Mouse (Mus musculus): ENCODE data around the gene Zcchc2. TPM values are rescaled to one million over a fixed set of nuclear protein-coding genes. Genes with fewer than 3 reads are reported as not detected.

Zcchc2 gene
- polyA plus RNA-seq, 1 experiment from 2014 or later: 1.9 TPM

- no peak overlapping the region for H3K27ac ChIP-seq (replicated peaks; ENCODE audit: low read depth, low read length)
- no peak for ATAC-seq (replicated peaks; ENCODE audit: insufficient number of reproducible peaks, low FRiP score, low TSS enrichment, low read depth)
- H3K9ac ChIP-seq (replicated peaks; ENCODE audit: low read length): no peak overlapping the region
- no peak overlapping the region for H3K4me2 ChIP-seq (ENCODE audit: low read depth, low read length)
- H3K4me3 ChIP-seq (ENCODE audit: low read depth, low read length): no peak overlapping the region
- no peak for DNase-seq (ENCODE audit: low spot score)
- H3K36me3 ChIP-seq (replicated peaks; ENCODE audit: control insufficient read depth, insufficient read depth, low read depth, low read length): no peaks in the 10 kb centered on the region; the same call in 1 of the 2 replicates
- H3K9me3 ChIP-seq (replicated peaks; ENCODE audit: control insufficient read depth, low read length): no peaks in the 10 kb centered on the region
- H3K27me3 ChIP-seq (ENCODE audit: control insufficient read depth, insufficient read depth, low read length): no peaks in the 10 kb centered on the region
- 87% methylated on average over 2 of the region's 2 CpGs for WGBS
- no peaks in the 10 kb centered on the region for H3K4me1 ChIP-seq (ENCODE audit: control insufficient read depth, insufficient read depth, low read length)
Observed at GRCm38 (mm10) chr1:106013759-106014158, 23.6 kb downstream of the Zcchc2 start.

DNA sequence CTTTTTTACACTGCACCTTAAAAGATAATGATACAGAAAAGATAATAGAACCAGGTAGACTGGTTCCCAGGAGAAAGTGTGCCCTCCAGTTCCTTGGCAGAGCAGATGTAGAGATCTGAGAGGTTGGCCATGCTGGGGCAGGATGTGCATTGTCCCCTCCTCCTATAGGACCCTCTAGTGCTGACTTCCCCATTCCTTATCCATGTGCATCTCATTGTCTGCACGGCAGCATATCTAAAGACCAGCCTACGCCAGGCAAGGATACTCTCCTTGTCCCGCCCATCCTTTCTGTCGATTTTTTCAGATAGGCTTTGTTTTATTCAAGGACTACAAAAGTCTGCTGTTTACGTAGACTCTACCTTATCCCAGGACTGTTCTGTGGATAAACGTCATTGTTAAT, 26.1 kb downstream of the Zcchc2 start:
- no peak overlapping the region for H3K9ac ChIP-seq (replicated peaks; ENCODE audit: low read length)

GRCm38 (mm10) chr1:106019854-106020253, 29.6 kb downstream of the Zcchc2 start:
- H3K36me3 ChIP-seq (replicated peaks; ENCODE audit: control insufficient read depth, insufficient read depth, low read depth, low read length): no peaks in the 10 kb centered on the region; the same call in none of the 2 replicates
- DNase-seq (ENCODE audit: low spot score) (no peak), ATAC-seq (replicated peaks; ENCODE audit: insufficient number of reproducible peaks, low FRiP score, low TSS enrichment, low read depth) (no peak)
- no peaks in the 10 kb centered on the region for H3K27me3 ChIP-seq (ENCODE audit: control insufficient read depth, insufficient read depth, low read length)
- 75% methylated on average over 6 of the region's 6 CpGs for WGBS
- H3K4me2 ChIP-seq (ENCODE audit: low read depth, low read length): no peak overlapping the region
- H3K9ac ChIP-seq (replicated peaks; ENCODE audit: low read length): no peak overlapping the region
- H3K4me1 ChIP-seq (ENCODE audit: control insufficient read depth, insufficient read depth, low read length): no peaks in the 10 kb centered on the region
- H3K9me3 ChIP-seq (replicated peaks; ENCODE audit: control insufficient read depth, low read length): no peaks in the 10 kb centered on the region
- H3K4me3 ChIP-seq (ENCODE audit: low read depth, low read length): no peak overlapping the region
- no peak overlapping the region for H3K27ac ChIP-seq (replicated peaks; ENCODE audit: low read depth, low read length)

More for the DNA sequence above, 26.1 kb downstream of the Zcchc2 start:
- Histone ChIP-seq H3K4me2 (ENCODE audit: low read depth, low read length) (no peak overlapping the region), H3K27ac (replicated peaks; ENCODE audit: low read depth, low read length) (no peak overlapping the region), H3K4me1 (ENCODE audit: control insufficient read depth, insufficient read depth, low read length) (no peaks in the 10 kb centered on the region), H3K36me3 (replicated peaks; ENCODE audit: control insufficient read depth, insufficient read depth, low read depth, low read length) (no peaks in the 10 kb centered on the region; the same call in 1 of the 2 replicates), H3K4me3 (ENCODE audit: low read depth, low read length) (no peak overlapping the region), H3K9me3 (replicated peaks; ENCODE audit: control insufficient read depth, low read length) (no peaks in the 10 kb centered on the region), H3K27me3 (ENCODE audit: control insufficient read depth, insufficient read depth, low read length) (no peaks in the 10 kb centered on the region)
- ATAC-seq (replicated peaks; ENCODE audit: insufficient number of reproducible peaks, low FRiP score, low TSS enrichment, low read depth) (no peak), DNase-seq (ENCODE audit: low spot score) (no peak)
- 92% methylated on average over 6 of the region's 6 CpGs for WGBS

GRCm38 (mm10) chr1:106022998-106023397, 32.8 kb downstream of the Zcchc2 start:
- no peak overlapping the region for H3K9ac ChIP-seq (replicated peaks; ENCODE audit: low read length)
- H3K9me3 ChIP-seq (replicated peaks; ENCODE audit: control insufficient read depth, low read length): no peaks in the 10 kb centered on the region
- no peak overlapping the region for H3K4me2 ChIP-seq (ENCODE audit: low read depth, low read length)
- DNase-seq (ENCODE audit: low spot score) (no peak), ATAC-seq (replicated peaks; ENCODE audit: insufficient number of reproducible peaks, low FRiP score, low TSS enrichment, low read depth) (no peak)
- no peaks in the 10 kb centered on the region for H3K27me3 ChIP-seq (ENCODE audit: control insufficient read depth, insufficient read depth, low read length)
- no peak overlapping the region for H3K27ac ChIP-seq (replicated peaks; ENCODE audit: low read depth, low read length)
- no peaks in the 10 kb centered on the region for H3K4me1 ChIP-seq (ENCODE audit: control insufficient read depth, insufficient read depth, low read length)
- H3K36me3 ChIP-seq (replicated peaks; ENCODE audit: control insufficient read depth, insufficient read depth, low read depth, low read length): no peaks in the 10 kb centered on the region; the same call in 1 of the 2 replicates
- H3K4me3 ChIP-seq (ENCODE audit: low read depth, low read length): no peak overlapping the region
- WGBS: 84% methylated on average over 1 of the region's 1 CpGs

DNA sequence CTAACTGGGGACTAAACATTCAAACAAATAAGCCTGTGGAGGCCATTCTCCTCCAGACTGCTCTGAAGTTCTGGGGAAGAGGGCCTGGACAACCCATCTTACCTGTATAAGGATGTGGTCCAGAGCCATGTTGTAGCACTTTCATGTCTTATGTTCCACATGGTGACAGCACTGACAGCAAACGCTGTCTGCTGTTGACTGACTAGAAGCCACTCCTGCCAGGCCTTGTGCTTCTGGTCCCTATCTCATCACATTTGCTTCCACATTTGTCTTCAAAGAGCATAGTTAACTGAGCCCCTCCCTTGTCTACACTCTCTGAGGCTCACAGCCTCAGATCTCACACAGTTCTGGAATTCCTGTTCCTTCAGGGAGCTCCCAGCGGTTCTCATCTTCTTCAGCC, 34.0 kb downstream of the Zcchc2 start:
- Histone ChIP-seq H3K36me3 (replicated peaks; ENCODE audit: control insufficient read depth, insufficient read depth, low read depth, low read length) (no peaks in the 10 kb centered on the region; the same call in 1 of the 2 replicates), H3K9me3 (replicated peaks; ENCODE audit: control insufficient read depth, low read length) (no peaks in the 10 kb centered on the region), H3K9ac (replicated peaks; ENCODE audit: low read length) (no peak overlapping the region), H3K4me3 (ENCODE audit: low read depth, low read length) (no peak overlapping the region), H3K27ac (replicated peaks; ENCODE audit: low read depth, low read length) (no peak overlapping the region), H3K27me3 (ENCODE audit: control insufficient read depth, insufficient read depth, low read length) (no peaks in the 10 kb centered on the region), H3K4me2 (ENCODE audit: low read depth, low read length) (no peak overlapping the region), H3K4me1 (ENCODE audit: control insufficient read depth, insufficient read depth, low read length) (no peaks in the 10 kb centered on the region)
- DNase-seq (ENCODE audit: low spot score) (no peak), ATAC-seq (replicated peaks; ENCODE audit: insufficient number of reproducible peaks, low FRiP score, low TSS enrichment, low read depth) (no peak)
- 96% methylated on average over 2 of the region's 2 CpGs for WGBS

GRCm38 (mm10) chr1:106024778-106025177, 34.6 kb downstream of the Zcchc2 start:
- Histone ChIP-seq H3K4me2 (ENCODE audit: low read depth, low read length) (no peak overlapping the region), H3K4me1 (ENCODE audit: control insufficient read depth, insufficient read depth, low read length) (no peaks in the 10 kb centered on the region), H3K4me3 (ENCODE audit: low read depth, low read length) (no peak overlapping the region), H3K9me3 (replicated peaks; ENCODE audit: control insufficient read depth, low read length) (no peaks in the 10 kb centered on the region), H3K36me3 (replicated peaks; ENCODE audit: control insufficient read depth, insufficient read depth, low read depth, low read length) (no peaks in the 10 kb centered on the region; the same call in 1 of the 2 replicates), H3K27me3 (ENCODE audit: control insufficient read depth, insufficient read depth, low read length) (no peaks in the 10 kb centered on the region), H3K27ac (replicated peaks; ENCODE audit: low read depth, low read length) (no peak overlapping the region), H3K9ac (replicated peaks; ENCODE audit: low read length) (no peak overlapping the region)
- no peak for ATAC-seq (replicated peaks; ENCODE audit: insufficient number of reproducible peaks, low FRiP score, low TSS enrichment, low read depth)
- DNase-seq (ENCODE audit: low spot score): no peak
- 90% methylated on average over 3 of the region's 3 CpGs for WGBS

- ATAC-seq (replicated peaks; ENCODE audit: insufficient number of reproducible peaks, low FRiP score, low TSS enrichment, low read depth): no peak
- no peak for DNase-seq (ENCODE audit: low spot score)
- Histone ChIP-seq H3K27ac (replicated peaks; ENCODE audit: low read depth, low read length) (no peak overlapping the region), H3K4me3 (ENCODE audit: low read depth, low read length) (no peak overlapping the region), H3K36me3 (replicated peaks; ENCODE audit: control insufficient read depth, insufficient read depth, low read depth, low read length) (no peaks in the 10 kb centered on the region; the same call in none of the 2 replicates), H3K4me1 (ENCODE audit: control insufficient read depth, insufficient read depth, low read length) (no peaks in the 10 kb centered on the region), H3K9ac (replicated peaks; ENCODE audit: low read length) (no peak overlapping the region), H3K4me2 (ENCODE audit: low read depth, low read length) (no peak overlapping the region), H3K9me3 (replicated peaks; ENCODE audit: control insufficient read depth, low read length) (no peaks in the 10 kb centered on the region), H3K27me3 (ENCODE audit: control insufficient read depth, insufficient read depth, low read length) (no peaks in the 10 kb centered on the region)
- 93% methylated on average over 15 of the region's 15 CpGs for WGBS
Observed at GRCm38 (mm10) chr1:106029769-106030168, 39.6 kb downstream of the Zcchc2 start.

GRCm38 (mm10) chr1:106030331-106030730, 40.1 kb downstream of the Zcchc2 start:
- Histone ChIP-seq H3K4me2 (ENCODE audit: low read depth, low read length) (no peak overlapping the region), H3K36me3 (replicated peaks; ENCODE audit: control insufficient read depth, insufficient read depth, low read depth, low read length) (no peaks in the 10 kb centered on the region; the same call in none of the 2 replicates), H3K4me1 (ENCODE audit: control insufficient read depth, insufficient read depth, low read length) (no peaks in the 10 kb centered on the region), H3K4me3 (ENCODE audit: low read depth, low read length) (no peak overlapping the region), H3K27ac (replicated peaks; ENCODE audit: low read depth, low read length) (no peak overlapping the region), H3K9me3 (replicated peaks; ENCODE audit: control insufficient read depth, low read length) (no peaks in the 10 kb centered on the region), H3K9ac (replicated peaks; ENCODE audit: low read length) (no peak overlapping the region), H3K27me3 (ENCODE audit: control insufficient read depth, insufficient read depth, low read length) (no peaks in the 10 kb centered on the region)
- ATAC-seq (replicated peaks; ENCODE audit: insufficient number of reproducible peaks, low FRiP score, low TSS enrichment, low read depth) (no peak), DNase-seq (ENCODE audit: low spot score) (no peak)
- WGBS: 88% methylated on average over 10 of the region's 10 CpGs

Data from embryonic facial prominence, embryonic 11.5 days (tissue).